Mouse (Mus musculus): ENCODE results near the gene Tlr7. TPM values are rescaled to one million over a fixed set of nuclear protein-coding genes. Genes with fewer than 3 reads are reported as not detected.
"Not testable (repeated sequence)": the region's sequence is repeated elsewhere in the genome, so short reads cannot be mapped to it uniquely, and the experiment has no call there.

The Tlr7 gene
- polyA plus RNA-seq, 1 experiment from 2014 or later: 0.27 TPM

DNA sequence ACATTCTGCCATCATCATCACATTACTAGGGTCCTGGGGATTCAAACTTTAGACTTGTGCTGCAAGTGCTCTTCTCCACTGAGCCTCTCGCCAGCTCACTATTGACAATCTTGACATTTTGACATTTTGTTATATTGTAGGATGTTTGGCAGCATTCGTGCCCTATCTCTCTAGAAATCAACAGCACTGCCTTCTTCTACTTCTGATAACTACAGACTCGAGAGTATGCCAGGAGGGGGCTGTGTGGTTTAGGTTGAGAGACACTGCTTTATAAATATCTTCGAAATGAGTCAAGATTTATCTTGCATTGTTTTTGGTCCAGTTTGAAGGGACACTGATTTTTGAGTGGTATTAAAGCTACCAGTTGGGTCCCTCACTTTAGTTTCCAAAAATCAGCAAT is 635 bp upstream of the Tlr7 start:
- H3K4me1 ChIP-seq: no peaks in the 10 kb centered on the region
- H3K27ac ChIP-seq (replicated peaks): no peak overlapping the region
- DNase-seq (ENCODE audit: low spot score): no peak
- H3K4me3 ChIP-seq: no peak overlapping the region
- WGBS: 81% methylated on average over 4 of the region's 4 CpGs
- H3K36me3 ChIP-seq: no peaks in the 10 kb centered on the region
- peaks cover 99% of the 10 kb centered on the region for H3K27me3 ChIP-seq (ENCODE audit: low read depth, poor library complexity, severe bottlenecking)
- H3K9me3 ChIP-seq (replicated peaks): no peaks in the 10 kb centered on the region

DNA sequence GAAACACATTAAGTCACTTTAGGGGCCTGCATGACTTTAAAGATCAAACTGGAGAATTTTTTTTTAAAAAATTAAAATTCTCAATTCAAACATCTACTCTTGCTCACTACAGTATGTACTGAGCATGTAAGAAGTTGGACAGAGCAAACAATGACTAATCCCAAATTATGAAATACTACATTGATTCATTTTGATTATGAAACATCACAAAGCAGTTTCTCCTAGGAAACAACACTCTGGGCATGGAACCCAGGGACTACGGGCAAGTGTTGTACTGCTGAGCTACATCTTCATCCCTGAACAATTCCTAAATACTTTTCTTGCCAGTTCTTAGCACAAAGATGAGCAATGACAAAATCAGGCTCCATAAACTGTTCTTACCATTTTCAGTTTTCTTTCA is 738 bp downstream of the Tlr7 start:
- 89% methylated on average over 1 of the region's 1 CpGs for WGBS
- DNase-seq (ENCODE audit: low spot score): no peak
- no peaks in the 10 kb centered on the region for H3K9me3 ChIP-seq (replicated peaks)
- no peak overlapping the region for H3K27ac ChIP-seq (replicated peaks)
- no peak overlapping the region for H3K4me3 ChIP-seq
- peaks cover 99% of the 10 kb centered on the region for H3K27me3 ChIP-seq (ENCODE audit: low read depth, poor library complexity, severe bottlenecking)
- no peaks in the 10 kb centered on the region for H3K4me1 ChIP-seq
- no peaks in the 10 kb centered on the region for H3K36me3 ChIP-seq

DNA sequence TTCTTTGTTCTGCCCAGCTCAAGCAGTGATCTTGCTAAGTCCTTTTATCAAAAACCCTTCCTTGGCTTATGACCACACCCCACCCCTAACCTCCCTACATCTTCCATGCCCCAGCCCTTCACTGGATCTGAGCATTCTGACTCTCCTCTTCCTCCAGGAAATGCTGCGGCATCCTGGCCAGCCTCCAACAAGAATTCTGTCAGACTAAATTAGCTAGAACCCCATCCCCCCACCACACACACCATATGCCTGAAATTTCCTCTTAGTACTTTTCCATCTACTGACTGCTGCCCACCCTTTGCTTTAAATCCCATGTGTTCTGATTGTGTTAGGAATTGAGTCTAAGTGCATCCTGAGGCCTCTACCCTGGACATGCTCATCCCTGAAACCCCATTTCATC is 1.3 kb downstream of the Tlr7 start:
- Histone ChIP-seq H3K27me3 (ENCODE audit: low read depth, poor library complexity, severe bottlenecking) (peaks cover 99% of the 10 kb centered on the region), H3K4me3 (no peak overlapping the region), H3K9me3 (replicated peaks) (no peaks in the 10 kb centered on the region), H3K4me1 (no peaks in the 10 kb centered on the region), H3K27ac (replicated peaks) (no peak overlapping the region), H3K36me3 (no peaks in the 10 kb centered on the region)
- DNase-seq (ENCODE audit: low spot score): no peak
- WGBS: 83% methylated on average over 1 of the region's 1 CpGs

DNA sequence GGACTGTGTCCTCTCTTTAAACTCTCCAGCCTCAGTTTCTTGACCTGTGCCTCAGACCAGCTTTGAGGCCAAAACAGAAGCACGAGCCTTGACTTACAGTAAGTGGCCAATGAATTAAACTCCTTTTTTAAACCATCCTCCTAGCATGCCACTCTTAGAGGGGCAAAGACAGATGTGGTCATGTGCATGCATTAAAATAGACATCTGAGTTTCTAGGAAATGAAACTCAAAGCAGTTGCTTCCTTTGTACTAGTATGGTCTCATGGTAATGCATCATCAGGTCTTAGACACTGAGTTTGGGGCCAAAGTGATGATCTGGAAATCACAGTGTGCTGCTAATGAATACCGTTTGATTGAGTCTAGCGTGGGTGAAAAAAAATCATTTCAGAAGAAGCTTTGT is 1.8 kb downstream of the Tlr7 start:
- no peak overlapping the region for H3K27ac ChIP-seq (replicated peaks)
- 87% methylated on average over 3 of the region's 3 CpGs for WGBS
- H3K4me1 ChIP-seq: no peaks in the 10 kb centered on the region
- DNase-seq (ENCODE audit: low spot score): no peak
- H3K36me3 ChIP-seq: no peaks in the 10 kb centered on the region
- no peaks in the 10 kb centered on the region for H3K9me3 ChIP-seq (replicated peaks)
- peaks cover 99% of the 10 kb centered on the region for H3K27me3 ChIP-seq (ENCODE audit: low read depth, poor library complexity, severe bottlenecking)
- H3K4me3 ChIP-seq: no peak overlapping the region

DNA sequence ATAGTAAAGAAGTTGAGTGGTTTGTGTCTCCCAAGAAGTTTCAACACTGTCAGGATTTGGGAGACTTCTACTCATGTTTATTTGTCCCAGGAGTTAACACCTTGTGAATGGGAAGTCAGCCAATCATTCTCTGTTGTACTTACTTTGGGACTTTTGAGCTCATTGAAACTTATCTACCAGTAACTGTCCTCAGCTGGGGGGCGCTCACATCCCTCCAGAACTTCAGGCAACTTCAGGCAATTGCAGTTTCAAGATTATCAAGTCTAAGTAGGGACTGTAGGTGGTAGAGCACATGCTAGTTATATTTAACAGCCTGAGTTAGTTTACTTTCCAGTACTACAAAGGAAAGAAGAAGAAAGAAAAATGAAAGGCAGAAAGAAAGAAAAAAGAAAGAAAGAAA is 6.6 kb downstream of the Tlr7 start:
- 41% methylated on average over 1 of the region's 1 CpGs for WGBS
- Histone ChIP-seq H3K4me1 (no peaks in the 10 kb centered on the region), H3K4me3 (no peak overlapping the region), H3K9me3 (replicated peaks) (no peaks in the 10 kb centered on the region), H3K27ac (replicated peaks) (no peak overlapping the region), H3K27me3 (ENCODE audit: low read depth, poor library complexity, severe bottlenecking) (peaks cover 100% of the 10 kb centered on the region), H3K36me3 (no peaks in the 10 kb centered on the region)
- no peak for DNase-seq (ENCODE audit: low spot score)

DNA sequence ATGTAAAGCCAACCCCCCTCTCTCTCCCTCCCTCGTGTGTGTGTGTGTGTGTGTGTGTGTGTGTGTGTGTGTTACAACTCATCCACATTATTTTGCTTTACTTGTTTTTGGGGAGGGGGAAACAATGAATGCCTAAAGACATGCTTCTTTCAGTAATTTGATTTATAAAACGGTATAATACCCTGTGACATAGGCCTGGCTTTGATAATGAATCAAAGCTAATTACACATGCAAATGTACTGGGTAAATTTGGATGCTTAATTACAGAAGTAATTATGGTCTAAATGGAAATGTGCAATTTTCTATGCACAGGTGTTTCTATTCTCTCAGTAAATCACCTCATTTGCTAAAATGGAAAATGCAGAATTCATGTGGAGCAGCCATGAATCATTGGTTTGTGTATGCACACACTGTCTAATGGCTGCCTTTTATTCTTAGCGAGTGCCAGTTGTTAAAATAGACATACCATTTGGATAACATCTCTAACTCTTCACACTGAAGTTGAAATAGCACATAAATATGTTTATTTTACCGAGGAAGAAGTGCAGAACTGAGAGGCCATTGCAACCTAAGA is 9.0 kb downstream of the Tlr7 start:
- no peak overlapping the region for H3K27ac ChIP-seq (replicated peaks)
- peaks cover 100% of the 10 kb centered on the region for H3K27me3 ChIP-seq (ENCODE audit: low read depth, poor library complexity, severe bottlenecking)
- H3K4me1 ChIP-seq: no peaks in the 10 kb centered on the region
- no peak overlapping the region for H3K4me3 ChIP-seq
- no peaks in the 10 kb centered on the region for H3K36me3 ChIP-seq
- no peaks in the 10 kb centered on the region for H3K9me3 ChIP-seq (replicated peaks)
- no peak for DNase-seq (ENCODE audit: low spot score)
- WGBS: 81% methylated on average over 4 of the region's 4 CpGs

DNA sequence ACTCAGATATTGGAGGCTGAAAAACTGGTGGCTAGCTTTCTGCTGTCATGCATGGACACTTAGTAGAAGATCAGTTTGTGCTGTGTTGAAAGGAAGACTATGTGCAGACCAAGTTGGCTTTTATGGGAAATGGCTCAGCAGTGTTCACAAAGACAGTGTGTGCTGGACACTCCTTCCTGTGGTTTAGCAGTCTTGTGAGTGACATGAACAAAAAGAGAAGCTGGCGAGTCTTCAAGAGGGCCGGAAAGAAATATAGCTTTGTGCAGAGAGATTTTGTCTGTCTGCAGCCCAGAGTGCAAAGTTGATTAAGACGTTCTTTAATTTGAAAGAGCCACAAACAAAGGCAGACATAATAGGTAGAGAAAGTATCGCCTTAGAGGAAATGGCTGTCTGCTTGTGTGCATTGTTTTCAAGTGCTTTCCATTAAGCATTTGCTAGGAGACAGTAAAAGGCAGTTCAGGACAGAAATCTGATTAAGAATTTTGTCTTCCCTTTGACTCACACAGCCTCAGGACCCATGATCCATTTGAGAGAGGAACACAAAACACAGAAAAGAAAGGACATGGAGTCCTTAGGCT is 11.4 kb downstream of the Tlr7 start:
- Histone ChIP-seq H3K36me3 (no peaks in the 10 kb centered on the region), H3K4me1 (no peaks in the 10 kb centered on the region), H3K27ac (replicated peaks) (no peak overlapping the region), H3K9me3 (replicated peaks) (no peaks in the 10 kb centered on the region), H3K27me3 (ENCODE audit: low read depth, poor library complexity, severe bottlenecking) (peaks cover 100% of the 10 kb centered on the region), H3K4me3 (no peak overlapping the region)
- no peak for DNase-seq (ENCODE audit: low spot score)
- WGBS: 41% methylated on average over 4 of the region's 4 CpGs

DNA sequence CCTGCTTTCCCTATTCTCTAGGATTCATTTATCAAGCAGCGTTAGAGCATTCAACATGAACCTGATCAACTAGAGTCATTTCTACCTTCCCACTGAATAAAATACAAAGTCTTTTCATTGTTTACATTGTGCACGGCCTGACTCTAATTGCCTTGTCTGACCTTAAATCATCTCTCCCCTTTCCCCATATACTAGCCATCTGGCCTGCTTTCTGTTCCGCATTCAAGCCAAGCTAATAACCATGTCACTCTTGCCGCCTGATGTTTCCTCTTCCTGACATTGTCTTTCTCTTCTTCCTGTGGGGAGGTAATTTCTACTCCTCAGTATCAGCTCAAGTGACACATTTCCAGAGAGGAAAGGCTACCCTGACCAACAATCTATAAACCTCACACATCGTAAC is 14.6 kb downstream of the Tlr7 start:
- Histone ChIP-seq H3K4me1 (no peaks in the 10 kb centered on the region), H3K27me3 (ENCODE audit: low read depth, poor library complexity, severe bottlenecking) (peaks cover 100% of the 10 kb centered on the region), H3K27ac (replicated peaks) (no peak overlapping the region), H3K9me3 (replicated peaks) (no peaks in the 10 kb centered on the region), H3K36me3 (no peaks in the 10 kb centered on the region), H3K4me3 (no peak overlapping the region)
- 72% methylated on average over 5 of the region's 5 CpGs for WGBS
- no peak for DNase-seq (ENCODE audit: low spot score)

DNA sequence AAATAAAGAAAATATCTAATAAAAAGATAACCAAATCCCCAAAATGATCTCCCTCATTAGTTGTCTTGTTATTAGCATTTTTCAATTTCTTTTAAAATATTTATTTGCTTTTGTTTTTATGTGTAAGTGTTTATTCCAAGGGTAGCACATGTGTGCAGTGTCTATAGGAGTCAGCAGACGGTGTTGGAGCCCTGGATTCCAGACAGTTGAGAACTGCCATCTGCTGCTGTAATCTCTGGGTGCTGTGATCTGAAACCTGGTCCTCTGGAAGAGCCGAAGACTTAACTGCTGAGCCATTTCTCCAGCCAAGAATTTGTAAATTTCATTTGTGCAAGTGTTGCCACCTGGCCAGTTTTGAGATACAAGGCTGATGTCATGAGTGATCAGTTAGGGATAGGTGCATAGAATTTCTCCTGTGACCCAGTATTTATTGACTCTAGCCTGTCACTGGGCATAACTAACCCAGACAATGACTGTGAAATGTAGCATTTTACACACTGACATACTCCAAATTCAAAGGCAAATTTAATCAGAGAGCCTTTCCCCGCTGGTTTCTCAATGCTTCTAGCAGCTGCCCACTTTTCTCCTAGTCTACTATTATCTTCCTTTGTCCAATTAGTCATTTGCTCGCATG is 15.1 kb downstream of the Tlr7 start:
- no peak overlapping the region for H3K27ac ChIP-seq (replicated peaks)
- H3K4me1 ChIP-seq: no peaks in the 10 kb centered on the region
- H3K27me3 ChIP-seq (ENCODE audit: low read depth, poor library complexity, severe bottlenecking): peaks cover 98% of the 10 kb centered on the region
- no peak for DNase-seq (ENCODE audit: low spot score)
- H3K9me3 ChIP-seq (replicated peaks): no peaks in the 10 kb centered on the region
- H3K4me3 ChIP-seq: no peak overlapping the region
- 76% methylated on average over 4 of the region's 4 CpGs for WGBS
- no peaks in the 10 kb centered on the region for H3K36me3 ChIP-seq

DNA sequence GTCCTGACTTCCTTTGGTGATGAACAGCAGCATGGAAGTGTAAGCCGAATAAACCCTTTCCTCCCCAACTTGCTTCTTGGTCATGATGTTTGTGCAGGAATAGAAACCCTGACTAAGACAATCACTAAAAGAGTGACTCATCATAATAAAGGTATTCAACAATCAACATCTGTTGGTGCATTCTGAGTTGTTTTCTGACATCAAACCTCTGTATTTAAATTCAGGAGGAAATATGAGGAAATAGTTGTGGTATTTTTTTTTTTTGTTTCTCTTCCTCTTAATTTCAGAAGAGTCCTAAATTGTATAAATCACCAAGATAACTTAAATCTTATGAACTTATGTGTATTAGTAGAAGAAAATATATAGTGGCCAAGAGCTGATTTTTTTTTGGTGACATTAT is 28.3 kb downstream of the Tlr7 start:
- not testable (repeated sequence) for H3K27ac ChIP-seq (replicated peaks); H3K4me3 ChIP-seq; H3K4me1 ChIP-seq; H3K9me3 ChIP-seq (replicated peaks); DNase-seq (ENCODE audit: low spot score); H3K36me3 ChIP-seq
- H3K27me3 ChIP-seq (ENCODE audit: low read depth, poor library complexity, severe bottlenecking): peaks cover 54% of the 10 kb centered on the region
- no CpG with 5 or more reads among the region's 1 CpGs for WGBS

DNA sequence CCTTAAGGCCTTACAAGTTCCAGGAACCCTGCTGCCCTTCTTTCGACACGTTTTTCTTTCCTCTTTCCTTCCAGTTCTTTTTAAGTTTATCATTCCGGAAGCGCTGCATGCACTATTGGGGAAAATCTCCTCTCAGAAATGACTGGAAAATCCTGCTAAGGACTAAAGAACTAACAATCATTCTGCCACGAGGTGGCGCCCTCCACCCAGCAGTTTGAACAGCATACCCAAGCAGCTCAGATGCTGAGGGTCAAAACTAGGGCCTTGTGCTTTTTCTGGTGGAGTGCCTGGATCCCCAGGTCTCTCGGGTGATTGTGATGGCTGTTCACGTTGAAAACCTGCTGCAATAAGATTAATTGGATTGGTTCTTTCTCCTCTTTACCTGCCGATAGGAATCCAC is 53.4 kb downstream of the Tlr7 start:
- peaks cover 73% of the 10 kb centered on the region for H3K27me3 ChIP-seq (ENCODE audit: low read depth, poor library complexity, severe bottlenecking)
- no peak overlapping the region for H3K4me3 ChIP-seq

DNA sequence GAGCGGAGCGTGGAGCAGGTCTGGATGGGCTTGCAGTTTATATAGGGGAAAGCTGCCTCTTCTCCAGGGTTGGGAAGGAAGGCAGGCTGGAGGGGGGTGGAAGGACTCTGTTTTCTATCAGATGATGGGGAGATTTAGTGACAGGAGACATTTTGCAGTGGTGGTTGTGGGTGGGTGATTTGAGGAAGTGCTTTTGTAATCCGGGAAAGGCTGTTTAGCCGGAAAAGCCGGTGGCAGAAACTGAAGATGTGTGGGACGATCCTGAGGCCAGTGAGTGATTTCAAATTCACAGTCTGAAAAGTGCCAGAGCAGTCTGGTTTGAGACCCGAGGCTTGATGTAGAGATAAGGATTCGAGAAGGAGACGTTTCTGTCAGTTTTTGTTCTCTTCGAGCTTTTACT is 53.8 kb downstream of the Tlr7 start:
- no peaks in the 10 kb centered on the region for H3K9me3 ChIP-seq (replicated peaks)
- 67% methylated on average over 10 of the region's 10 CpGs for WGBS
- H3K27me3 ChIP-seq (ENCODE audit: low read depth, poor library complexity, severe bottlenecking): peaks cover 73% of the 10 kb centered on the region
- no peak overlapping the region for H3K27ac ChIP-seq (replicated peaks)
- no peak for DNase-seq (ENCODE audit: low spot score)
- H3K4me3 ChIP-seq: no peak overlapping the region
- no peaks in the 10 kb centered on the region for H3K4me1 ChIP-seq
- no peaks in the 10 kb centered on the region for H3K36me3 ChIP-seq

More for the DNA sequence above, 53.4 kb downstream of the Tlr7 start:
- Histone ChIP-seq H3K27ac (replicated peaks) (no peak overlapping the region), H3K36me3 (no peaks in the 10 kb centered on the region), H3K9me3 (replicated peaks) (no peaks in the 10 kb centered on the region), H3K4me1 (no peaks in the 10 kb centered on the region)
- WGBS: 32% methylated on average over 9 of the region's 9 CpGs
- peak; percentile 62 for DNase-seq (ENCODE audit: low spot score)

DNA sequence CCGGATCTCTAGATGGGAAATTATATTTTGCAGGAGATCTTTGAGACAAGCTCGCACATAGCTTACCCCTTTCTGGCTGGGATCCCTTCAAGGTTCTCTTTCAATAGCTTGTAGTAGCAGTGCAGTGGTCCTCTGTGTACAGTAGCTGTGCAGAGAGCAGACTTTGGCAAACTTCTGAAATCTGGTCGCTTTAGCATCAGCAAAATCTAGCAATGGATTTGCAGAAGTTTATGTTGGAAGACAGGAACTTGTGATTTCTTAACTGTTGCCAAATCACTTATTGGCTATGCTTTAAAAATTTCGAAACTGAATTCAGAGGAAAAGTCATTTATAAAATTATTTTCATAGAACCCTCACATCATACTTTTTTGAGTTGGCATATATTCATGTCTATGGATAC is 66.3 kb downstream of the Tlr7 start, which contains the start of gene Tlr8:
TSS of gene Tlr8 (minus strand) at position 244 of the 400 bp plus-strand sequence.
- WGBS: 83% methylated on average over 4 of the region's 4 CpGs
- H3K4me1 ChIP-seq: no peaks in the 10 kb centered on the region
- H3K27ac ChIP-seq (replicated peaks): no peak within 1 kb of the TSS
- H3K9me3 ChIP-seq (replicated peaks): no peaks in the 10 kb centered on the region
- H3K36me3 ChIP-seq: no peaks in the 10 kb centered on the region
- no peak within 1 kb of the TSS for H3K4me3 ChIP-seq
- peaks cover 99% of the 10 kb centered on the region for H3K27me3 ChIP-seq (ENCODE audit: low read depth, poor library complexity, severe bottlenecking)
- no peak for DNase-seq (ENCODE audit: low spot score)

Measured in midbrain, embryonic 10.5 days (tissue).